Mouse (Mus musculus) forebrain, embryonic 13.5 days (tissue): ENCODE data around the gene 2210011C24Rik. TPM values are rescaled to one million over a fixed set of nuclear protein-coding genes. Genes with fewer than 3 reads are reported as not detected.
A peak's percentile ranks its signal among the peaks of the same experiment; 100 is the strongest.

Experiments
- ATAC-seq: fragments of 200-750 bp; cut with Nextera tagmentation; 2 replicates; pipeline ENCODE4 v1.8.0; 2017
- H3K27ac ChIP-seq: fragments of 300-500 bp; sonication (generic); 2 replicates; pipeline ENCODE4 v1.5.1; 2015; ENCODE audit warnings: inconsistent platforms, mild to moderate bottlenecking, moderate library complexity
- H3K27me3 ChIP-seq: fragments of 300-500 bp; sonication (generic); 2 replicates; pipeline ENCODE4 v1.6.1; 2015; ENCODE audit warnings: mild to moderate bottlenecking, inconsistent platforms
- H3K36me3 ChIP-seq: fragments of 300-500 bp; sonication (generic); 2 replicates; pipeline ENCODE4 v1.6.1; 2015; ENCODE audit warnings: mild to moderate bottlenecking, inconsistent platforms; ENCODE audit not compliant: poor library complexity, severe bottlenecking
- H3K4me1 ChIP-seq: fragments of 300-500 bp; sonication (generic); 2 replicates; pipeline ENCODE4 v1.6.1; 2015; ENCODE audit warnings: inconsistent platforms
- H3K4me2 ChIP-seq: fragments of 300-500 bp; sonication (generic); 2 replicates; pipeline ENCODE4 v1.6.1; 2015; ENCODE audit warnings: inconsistent platforms, mild to moderate bottlenecking, moderate library complexity
- H3K4me3 ChIP-seq: fragments of 300-500 bp; sonication (generic); 2 replicates; pipeline ENCODE4 v1.5.1; 2015; ENCODE audit warnings: mild to moderate bottlenecking, inconsistent platforms
- H3K9ac ChIP-seq: fragments of 300-500 bp; sonication (generic); 2 replicates; pipeline ENCODE4 v1.6.1; 2015; ENCODE audit warnings: mild to moderate bottlenecking, inconsistent platforms
- H3K9me3 ChIP-seq: fragments of 300-500 bp; sonication (generic); replicated peaks from 2 replicates; pipeline ENCODE4 v1.6.1; 2016; ENCODE audit warnings: inconsistent platforms
- WGBS: fragments of 180-500 bp; shearing (Covaris S2); methylation state at CpG from one replicate; pipeline ENCODE4 v1.1.7; 2015; 5-methylcytosine and 5-hydroxymethylcytosine counted together
- polyA plus RNA-seq: library from polyadenylated mRNA; unstranded; fragments of >200 nt; fragmentation: Nextera tagmentation; extraction: Ambion mirVana; gene quantifications from 2 replicates; pipeline ENCODE4 v1.2.1, GENCODE M21; 2015

The 2210011C24Rik gene
- polyA plus RNA-seq, 1 experiment from 2014 or later = not detected

DNA sequence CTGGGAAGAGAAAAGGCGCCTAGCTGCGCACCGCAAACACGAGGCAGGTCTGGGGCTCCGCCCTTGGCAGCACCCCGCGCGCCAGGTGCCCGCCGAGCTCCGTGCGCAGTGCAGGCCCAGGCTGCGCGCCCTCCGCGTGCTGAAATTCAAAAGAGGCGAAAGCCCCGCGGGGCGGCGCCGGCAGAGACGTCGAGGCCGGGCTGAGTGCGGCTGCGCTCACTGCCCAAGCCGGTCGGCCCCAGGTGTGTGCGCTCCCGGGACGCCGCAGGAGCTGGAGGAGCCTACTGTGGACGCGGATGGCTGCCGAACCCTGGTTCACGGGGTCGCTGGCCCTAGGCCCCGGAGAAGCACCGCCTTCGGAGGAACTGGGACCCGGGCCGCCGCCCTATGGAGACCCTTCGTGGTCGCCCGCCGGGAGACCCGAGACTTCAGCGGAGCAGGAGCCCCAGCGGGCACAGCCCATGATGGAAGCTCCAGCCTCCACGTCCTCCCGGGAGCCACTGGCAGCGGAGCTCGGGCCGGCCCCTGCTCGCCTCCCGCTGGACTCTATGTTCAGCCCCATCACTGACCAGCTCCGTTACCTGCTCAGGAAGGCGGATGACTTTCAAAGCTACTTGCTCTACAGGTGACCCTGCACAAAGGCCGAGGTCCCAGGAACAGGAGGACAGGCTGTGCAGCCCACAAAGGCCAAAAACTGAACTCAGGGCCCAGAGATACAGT, 10.5 kb downstream of the 2210011C24Rik start, which contains the start of gene 1700067K01Rik:
TSS of gene 1700067K01Rik (plus strand) at position 222 of the 720 bp plus-strand sequence.
- Histone ChIP-seq H3K4me3 (peak within 1 kb of the TSS; percentile 10; the same call in 1 of the 2 replicates), H3K27ac (no peak within 1 kb of the TSS), H3K36me3 (peaks cover 33% of the 10 kb centered on the region), H3K9me3 (no peaks in the 10 kb centered on the region), H3K4me1 (peaks cover 42% of the 10 kb centered on the region), H3K4me2 (peak within 1 kb of the TSS; percentile 43), H3K27me3 (peaks cover 32% of the 10 kb centered on the region), H3K9ac (peak within 1 kb of the TSS; percentile 43; the same call in 1 of the 2 replicates)
- WGBS = 15% methylated on average over 61 of the region's 61 CpGs
- ATAC-seq = no peak

DNA sequence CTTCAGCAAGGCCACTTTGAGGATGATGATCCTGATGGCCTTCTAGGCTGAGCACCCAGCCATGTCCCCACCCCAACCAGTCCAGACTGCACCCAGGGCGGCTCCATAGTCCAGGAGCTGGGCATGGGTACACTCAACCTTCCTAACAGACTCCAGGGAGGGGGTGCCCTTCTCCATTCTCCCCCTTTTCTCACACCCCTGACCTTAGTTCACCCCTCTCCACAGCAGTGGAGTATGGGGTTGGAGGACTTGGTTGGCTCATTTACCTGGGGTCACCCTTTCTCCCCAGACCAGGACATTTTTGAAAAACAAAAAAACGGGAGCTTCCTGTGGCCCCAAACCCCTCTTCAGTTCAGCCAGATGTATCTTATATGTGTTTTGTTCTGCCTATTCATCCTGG, 12.1 kb downstream of the 2210011C24Rik start:
- H3K9ac ChIP-seq = peak overlapping the region; percentile 78; the same call in 1 of the 2 replicates
- H3K4me2 ChIP-seq = no peak overlapping the region

DNA sequence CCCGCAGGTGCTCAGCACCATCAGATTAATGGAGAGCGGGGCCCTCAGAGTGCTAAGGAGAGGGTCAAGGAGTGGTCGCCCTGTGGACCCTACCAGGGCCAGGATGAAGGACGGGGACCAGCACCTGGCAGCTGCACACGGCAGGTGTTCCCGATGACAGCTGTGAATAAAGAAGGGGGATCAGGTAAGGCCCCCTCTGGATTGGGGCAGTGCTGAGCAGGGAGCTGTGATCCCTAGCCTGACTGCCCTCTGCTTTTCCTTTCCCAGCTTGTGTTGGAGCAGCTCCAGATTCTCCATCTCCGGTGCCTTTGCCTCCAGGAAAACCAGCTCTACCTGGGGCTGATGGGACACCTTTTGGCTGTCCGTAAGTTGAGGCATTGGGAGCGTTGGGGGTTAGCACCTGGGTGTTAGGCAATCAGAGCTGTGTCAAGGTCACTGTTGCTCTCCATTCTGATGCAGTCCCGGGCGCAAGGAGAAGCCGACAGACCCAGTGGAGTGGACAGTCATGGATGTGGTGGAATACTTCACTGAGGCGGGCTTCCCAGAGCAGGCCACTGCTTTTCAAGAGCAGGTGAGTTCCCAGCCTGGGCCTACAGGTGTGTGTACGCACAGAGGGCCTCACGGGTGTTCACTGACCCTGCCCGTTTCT, 12.8 kb downstream of the 2210011C24Rik start:
- H3K27ac ChIP-seq = no peak overlapping the region; the same call in 1 of the 2 replicates
- WGBS = 66% methylated on average over 16 of the region's 16 CpGs

More for the DNA sequence above, 12.1 kb downstream of the 2210011C24Rik start:
- H3K9me3 ChIP-seq = no peaks in the 10 kb centered on the region
- H3K36me3 ChIP-seq = peaks cover 35% of the 10 kb centered on the region
- H3K27me3 ChIP-seq = peaks cover 32% of the 10 kb centered on the region
- no peak overlapping the region for H3K27ac ChIP-seq
- H3K4me1 ChIP-seq = peaks cover 40% of the 10 kb centered on the region
- WGBS = 86% methylated on average over 2 of the region's 2 CpGs
- no peak for ATAC-seq
- no peak overlapping the region; the same call in 1 of the 2 replicates for H3K4me3 ChIP-seq

DNA sequence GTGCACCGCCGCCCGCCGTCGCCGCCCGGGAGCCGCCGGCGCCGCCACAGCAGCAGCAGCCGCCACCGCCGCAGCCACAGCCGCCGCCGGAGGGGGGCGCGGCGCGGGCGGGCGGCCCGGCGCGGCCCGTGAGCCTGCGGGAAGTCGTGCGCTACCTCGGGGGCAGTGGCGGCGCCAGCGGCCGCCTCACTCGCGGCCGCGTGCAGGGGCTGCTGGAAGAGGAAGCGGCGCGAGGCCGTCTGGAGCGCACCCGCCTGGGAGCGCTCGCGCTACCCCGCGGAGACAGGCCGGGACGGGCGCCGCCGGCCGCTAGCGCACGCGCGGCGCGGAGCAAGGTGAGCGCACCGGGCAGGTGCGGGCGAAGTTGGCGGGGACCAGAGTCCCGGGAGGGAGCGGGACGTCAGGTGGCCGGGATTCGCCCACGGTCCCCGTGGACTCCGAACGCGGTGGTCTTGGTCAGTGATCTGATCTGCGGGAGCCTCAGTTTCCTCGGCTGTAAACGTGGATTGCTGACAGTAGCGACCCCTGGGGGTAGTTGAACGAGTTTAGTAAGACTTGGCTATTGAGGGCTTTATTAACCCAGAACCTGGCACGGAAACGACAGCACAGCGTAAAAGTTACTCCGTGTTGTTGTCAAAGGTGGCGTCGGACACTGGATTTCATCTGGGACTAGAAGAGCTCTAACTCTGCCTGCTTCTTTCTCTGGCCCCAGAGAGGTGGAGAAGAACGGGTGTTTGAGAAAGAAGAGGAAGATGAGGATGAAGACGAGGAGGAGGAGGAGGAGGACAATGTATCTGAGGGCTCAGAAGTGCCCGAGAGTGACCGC, 13.5 kb downstream of the 2210011C24Rik start:
- peak overlapping the region; percentile 84 for H3K4me2 ChIP-seq
- under 1% methylated on average over 70 of the region's 92 CpGs for WGBS
- peaks cover 32% of the 10 kb centered on the region for H3K27me3 ChIP-seq
- H3K9me3 ChIP-seq = no peaks in the 10 kb centered on the region
- peak overlapping the region; percentile 76 for H3K4me3 ChIP-seq
- peaks cover 49% of the 10 kb centered on the region for H3K36me3 ChIP-seq
- H3K27ac ChIP-seq = peak overlapping the region; percentile 89
- ATAC-seq = peak; percentile 22
- H3K4me1 ChIP-seq = peaks cover 31% of the 10 kb centered on the region
- H3K9ac ChIP-seq = peak overlapping the region; percentile 78

More for the DNA sequence above, 12.8 kb downstream of the 2210011C24Rik start:
- Histone ChIP-seq H3K4me1 (peaks cover 37% of the 10 kb centered on the region), H3K9me3 (no peaks in the 10 kb centered on the region), H3K27me3 (peaks cover 32% of the 10 kb centered on the region), H3K4me3 (peak overlapping the region; percentile 76), H3K36me3 (peaks cover 42% of the 10 kb centered on the region), H3K4me2 (peak overlapping the region; percentile 84), H3K9ac (peak overlapping the region; percentile 78)
- ATAC-seq = no peak

GRCm38 (mm10) chr8:83997511-83998141, 14.3 kb downstream of the 2210011C24Rik start, which contains the start of gene Samd1:
TSS of gene Samd1 (plus strand) at chr8:83997672.
- peak within 1 kb of the TSS; percentile 87 for H3K9ac ChIP-seq
- H3K36me3 ChIP-seq = peaks cover 47% of the 10 kb centered on the region
- peak; percentile 26; the same call in 1 of the 2 replicates for ATAC-seq
- peaks cover 28% of the 10 kb centered on the region for H3K27me3 ChIP-seq
- H3K4me2 ChIP-seq = peak within 1 kb of the TSS; percentile 84
- peaks cover 31% of the 10 kb centered on the region for H3K4me1 ChIP-seq
- H3K27ac ChIP-seq = peak within 1 kb of the TSS; percentile 95
- peak within 1 kb of the TSS; percentile 76 for H3K4me3 ChIP-seq
- H3K9me3 ChIP-seq = no peaks in the 10 kb centered on the region
- 0% methylated on average over 47 of the region's 112 CpGs for WGBS

DNA sequence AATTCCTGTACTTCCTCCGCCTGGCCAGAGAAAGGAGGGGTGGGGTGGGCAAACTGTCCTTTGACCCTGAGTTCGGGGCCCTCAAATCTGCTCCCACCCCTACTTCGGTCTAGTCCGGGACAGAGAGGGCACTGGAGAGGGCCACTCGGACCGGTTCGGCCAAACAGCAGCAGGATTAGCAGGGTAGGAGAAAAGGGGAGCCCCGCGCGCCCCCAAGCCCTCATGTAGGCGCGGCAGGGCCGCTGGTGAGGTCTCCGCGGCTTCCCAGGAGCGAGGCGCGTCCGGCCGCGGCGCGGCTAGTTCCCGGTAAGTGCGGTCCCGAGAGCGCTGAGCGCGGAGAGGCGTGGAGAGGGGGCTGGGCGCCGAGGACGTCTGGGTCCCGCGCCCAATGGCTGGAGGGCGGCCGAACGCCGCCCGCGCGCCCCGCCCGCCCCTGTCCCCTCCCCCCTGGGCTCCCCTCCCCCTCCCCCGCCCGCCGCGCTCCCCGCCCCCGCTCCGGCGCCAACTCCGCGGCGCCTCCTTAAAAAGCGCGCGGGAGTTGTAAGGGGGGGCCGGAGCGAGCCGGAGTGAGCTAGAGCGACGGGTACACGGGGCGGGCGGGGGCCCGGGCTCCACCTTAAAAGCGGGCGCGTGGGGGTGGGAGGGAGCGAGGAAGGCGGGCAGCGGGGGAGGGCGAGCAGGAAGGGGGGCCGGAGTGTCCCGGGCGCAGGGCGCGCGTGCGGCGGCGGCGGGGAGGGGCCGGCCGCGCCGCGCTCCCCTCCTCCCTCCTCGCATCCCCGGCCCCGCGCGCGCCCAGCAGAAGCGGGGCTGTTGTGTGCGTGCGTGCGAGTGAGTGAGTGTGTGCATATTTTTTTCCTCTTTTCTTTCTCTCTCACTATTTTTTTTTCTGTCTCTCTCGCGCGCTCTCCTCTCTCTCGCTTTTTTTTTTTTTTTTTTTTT, 15.1 kb downstream of the 2210011C24Rik start:
- Histone ChIP-seq H3K27ac (peak overlapping the region; percentile 95), H3K9ac (peak overlapping the region; percentile 87)
- under 1% methylated on average over 66 of the region's 103 CpGs for WGBS

DNA sequence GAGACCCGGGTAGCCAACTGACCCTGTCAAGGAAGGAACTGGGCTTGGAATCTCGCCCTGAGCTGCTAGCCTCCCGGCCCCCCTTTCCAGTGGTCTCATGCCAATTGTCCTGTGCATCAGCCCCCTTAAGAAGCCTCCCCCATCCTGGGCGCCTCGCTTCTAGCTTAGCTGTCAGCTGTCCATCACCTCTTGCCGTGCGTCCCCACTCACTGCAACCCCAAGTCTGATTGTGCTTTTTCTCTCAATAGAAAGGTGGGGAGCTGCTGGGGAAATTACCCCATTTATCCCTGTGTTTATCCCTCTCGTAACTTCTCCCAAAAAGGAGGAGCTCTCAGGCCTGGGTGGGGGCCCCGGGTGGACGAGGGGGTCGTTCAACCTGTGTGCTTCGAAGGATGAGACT, 16.0 kb downstream of the 2210011C24Rik start:
- WGBS = 9% methylated on average over 12 of the region's 12 CpGs
- peaks cover 50% of the 10 kb centered on the region for H3K36me3 ChIP-seq
- peaks cover 23% of the 10 kb centered on the region for H3K4me1 ChIP-seq
- H3K9me3 ChIP-seq = no peaks in the 10 kb centered on the region
- no peak overlapping the region for H3K27ac ChIP-seq
- H3K27me3 ChIP-seq = peaks cover 13% of the 10 kb centered on the region
- no peak overlapping the region for H3K9ac ChIP-seq
- H3K4me3 ChIP-seq = peak overlapping the region; percentile 76; the same call in 1 of the 2 replicates
- peak overlapping the region; percentile 84 for H3K4me2 ChIP-seq
- 0 out of 2 replicates have a peak, but pooled peaks have one; percentile 9 for ATAC-seq

More for the DNA sequence above, 15.1 kb downstream of the 2210011C24Rik start:
- peak overlapping the region; percentile 76 for H3K4me3 ChIP-seq
- H3K36me3 ChIP-seq = peaks cover 48% of the 10 kb centered on the region
- H3K27me3 ChIP-seq = peaks cover 22% of the 10 kb centered on the region
- peaks cover 31% of the 10 kb centered on the region for H3K4me1 ChIP-seq
- no peaks in the 10 kb centered on the region for H3K9me3 ChIP-seq
- peak; percentile 73 for ATAC-seq
- peak overlapping the region; percentile 84 for H3K4me2 ChIP-seq

GRCm38 (mm10) chr8:83994030-83994429, 17.9 kb downstream of the 2210011C24Rik start:
- H3K4me2 ChIP-seq = no peak overlapping the region
- no peak overlapping the region for H3K4me3 ChIP-seq
- no peaks in the 10 kb centered on the region for H3K9me3 ChIP-seq
- H3K9ac ChIP-seq = no peak overlapping the region
- H3K27ac ChIP-seq = no peak overlapping the region
- H3K4me1 ChIP-seq = peaks cover 8% of the 10 kb centered on the region
- H3K27me3 ChIP-seq = no peaks in the 10 kb centered on the region
- peaks cover 55% of the 10 kb centered on the region for H3K36me3 ChIP-seq
- 91% methylated on average over 3 of the region's 3 CpGs for WGBS
- ATAC-seq = no peak

- no peaks in the 10 kb centered on the region for H3K27me3 ChIP-seq
- H3K4me3 ChIP-seq = no peak overlapping the region
- no peak overlapping the region for H3K27ac ChIP-seq
- no peaks in the 10 kb centered on the region for H3K9me3 ChIP-seq
- no peak for ATAC-seq
- 89% methylated on average over 2 of the region's 2 CpGs for WGBS
- no peak overlapping the region for H3K4me2 ChIP-seq
- peaks cover 70% of the 10 kb centered on the region for H3K36me3 ChIP-seq
- no peak overlapping the region for H3K9ac ChIP-seq
- H3K4me1 ChIP-seq = 0 out of 2 replicates have a peak, but pooled peaks cover 4% of the 10 kb centered on the region
Measured at GRCm38 (mm10) chr8:83992488-83992887, 19.5 kb downstream of the 2210011C24Rik start.

DNA sequence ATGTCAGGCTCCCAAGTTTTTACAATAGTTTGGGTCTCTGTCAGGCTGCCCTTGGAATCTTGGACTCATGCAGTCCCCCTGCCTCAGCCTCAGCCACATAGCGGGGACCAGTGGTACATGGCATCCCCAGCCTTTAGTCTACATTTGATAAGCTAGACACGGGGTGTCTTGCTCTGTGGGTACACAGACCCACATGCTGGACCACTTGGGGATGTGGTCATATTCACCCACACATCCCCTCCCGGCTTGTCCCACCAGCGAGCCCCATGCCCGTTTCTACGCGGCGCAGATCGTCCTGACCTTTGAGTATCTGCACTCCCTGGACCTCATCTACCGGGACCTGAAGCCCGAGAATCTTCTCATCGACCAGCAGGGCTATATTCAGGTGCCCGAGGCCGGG, 21.8 kb downstream of the 2210011C24Rik start:
- no peaks in the 10 kb centered on the region for H3K9me3 ChIP-seq
- H3K27me3 ChIP-seq = no peaks in the 10 kb centered on the region
- no peak overlapping the region for H3K9ac ChIP-seq
- no peak overlapping the region for H3K4me2 ChIP-seq
- H3K4me3 ChIP-seq = no peak overlapping the region
- 92% methylated on average over 14 of the region's 14 CpGs for WGBS
- no peak for ATAC-seq
- peaks cover 91% of the 10 kb centered on the region for H3K36me3 ChIP-seq
- no peak overlapping the region for H3K27ac ChIP-seq
- H3K4me1 ChIP-seq = no peaks in the 10 kb centered on the region
